Mouse (Mus musculus): ENCODE data around the gene Rdh16f1. TPM values are rescaled to one million over a fixed set of nuclear protein-coding genes. Genes with fewer than 3 reads are reported as not detected.

Rdh16f1 gene
- polyA plus RNA-seq, 1 experiment from 2014 or later, result not detected

DNA sequence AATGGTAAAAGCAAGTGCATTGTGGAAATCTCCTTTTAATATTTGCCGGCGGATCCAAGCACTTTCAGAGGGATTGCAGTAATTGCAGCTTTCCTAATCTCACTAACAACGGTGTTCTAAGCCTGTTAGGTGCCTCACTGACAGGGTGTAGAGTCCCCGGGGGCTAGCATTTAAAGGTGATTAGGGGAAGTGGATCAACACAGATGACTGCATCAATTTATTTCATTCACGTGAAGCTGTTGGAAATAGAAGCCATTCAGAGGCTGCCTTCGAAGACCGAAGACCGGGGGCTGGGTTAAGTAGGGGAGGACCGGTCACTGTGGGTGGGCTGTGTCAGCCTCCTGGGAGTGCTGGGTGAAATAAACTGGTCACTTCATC lies 28.7 kb upstream of the Rdh16f1 start:
- no peaks in the 10 kb centered on the region for H3K9me3 ChIP-seq (ENCODE audit: control insufficient read depth, low read length)
- no peak for DNase-seq (ENCODE audit: low spot score)
- H3K9ac ChIP-seq (ENCODE audit: low read depth, low read length), result no peak overlapping the region
- H3K4me1 ChIP-seq (replicated peaks; ENCODE audit: control insufficient read depth, insufficient read depth, low read length), result no peaks in the 10 kb centered on the region
- no peaks in the 10 kb centered on the region for H3K27me3 ChIP-seq (ENCODE audit: control insufficient read depth, insufficient read depth, low read length)
- 57% methylated on average over 9 of the region's 9 CpGs for WGBS
- H3K4me3 ChIP-seq (ENCODE audit: low read depth, low read length), result no peak overlapping the region
- no peak overlapping the region for H3K27ac ChIP-seq (ENCODE audit: low read depth, low read length)
- no peak overlapping the region for H3K4me2 ChIP-seq (replicated peaks; ENCODE audit: low read depth, low read length)
- H3K36me3 ChIP-seq (ENCODE audit: control insufficient read depth, insufficient read depth, low read length), result no peaks in the 10 kb centered on the region
- ATAC-seq (ENCODE audit: low FRiP score), result no peak

DNA sequence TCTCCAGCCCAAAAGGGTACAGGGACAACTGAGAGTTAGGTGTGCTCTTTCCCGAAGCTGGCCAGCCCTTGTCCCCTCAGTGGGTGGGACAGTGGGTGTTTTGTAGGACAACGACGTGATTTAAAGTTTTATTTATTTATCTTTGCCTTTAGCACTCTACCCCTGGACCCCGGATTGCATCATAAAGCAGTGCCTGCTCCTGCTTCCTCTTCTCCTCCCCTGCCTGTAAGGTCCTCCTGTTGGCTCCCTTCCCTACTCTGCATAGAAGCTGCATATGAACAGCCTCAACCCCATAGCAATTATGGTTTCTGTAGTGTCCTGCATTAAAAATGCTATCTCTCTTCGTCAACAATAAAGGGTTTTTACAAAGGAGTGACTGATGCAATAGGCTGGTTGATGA lies 28.2 kb upstream of the Rdh16f1 start:
- Histone ChIP-seq H3K9me3 (ENCODE audit: control insufficient read depth, low read length) (no peaks in the 10 kb centered on the region), H3K36me3 (ENCODE audit: control insufficient read depth, insufficient read depth, low read length) (no peaks in the 10 kb centered on the region), H3K4me2 (replicated peaks; ENCODE audit: low read depth, low read length) (no peak overlapping the region), H3K4me3 (ENCODE audit: low read depth, low read length) (no peak overlapping the region), H3K4me1 (replicated peaks; ENCODE audit: control insufficient read depth, insufficient read depth, low read length) (no peaks in the 10 kb centered on the region), H3K27ac (ENCODE audit: low read depth, low read length) (no peak overlapping the region), H3K27me3 (ENCODE audit: control insufficient read depth, insufficient read depth, low read length) (no peaks in the 10 kb centered on the region), H3K9ac (ENCODE audit: low read depth, low read length) (no peak overlapping the region)
- no peak for DNase-seq (ENCODE audit: low spot score)
- WGBS, result 41% methylated on average over 5 of the region's 5 CpGs
- ATAC-seq (ENCODE audit: low FRiP score), result no peak

- H3K4me3 ChIP-seq (ENCODE audit: low read depth, low read length), result no peak overlapping the region
- no peaks in the 10 kb centered on the region for H3K9me3 ChIP-seq (ENCODE audit: control insufficient read depth, low read length)
- no peak overlapping the region for H3K4me2 ChIP-seq (replicated peaks; ENCODE audit: low read depth, low read length)
- no peaks in the 10 kb centered on the region for H3K4me1 ChIP-seq (replicated peaks; ENCODE audit: control insufficient read depth, insufficient read depth, low read length)
- no peaks in the 10 kb centered on the region for H3K36me3 ChIP-seq (ENCODE audit: control insufficient read depth, insufficient read depth, low read length)
- H3K27me3 ChIP-seq (ENCODE audit: control insufficient read depth, insufficient read depth, low read length), result no peaks in the 10 kb centered on the region
- no peak overlapping the region for H3K9ac ChIP-seq (ENCODE audit: low read depth, low read length)
- no peak overlapping the region for H3K27ac ChIP-seq (ENCODE audit: low read depth, low read length)
- 64% methylated on average over 5 of the region's 5 CpGs for WGBS
- no peak for ATAC-seq (ENCODE audit: low FRiP score)
- no peak for DNase-seq (ENCODE audit: low spot score)
Observed at GRCm38 (mm10) chr10:127734434-127734833, 25.2 kb upstream of the Rdh16f1 start.

GRCm38 (mm10) chr10:127736266-127736665 lies 23.3 kb upstream of the Rdh16f1 start:
- Histone ChIP-seq H3K9ac (ENCODE audit: low read depth, low read length) (no peak overlapping the region), H3K4me2 (replicated peaks; ENCODE audit: low read depth, low read length) (no peak overlapping the region), H3K27me3 (ENCODE audit: control insufficient read depth, insufficient read depth, low read length) (no peaks in the 10 kb centered on the region), H3K4me1 (replicated peaks; ENCODE audit: control insufficient read depth, insufficient read depth, low read length) (no peaks in the 10 kb centered on the region), H3K36me3 (ENCODE audit: control insufficient read depth, insufficient read depth, low read length) (peaks cover under 1% of the 10 kb centered on the region; the same call in 1 of the 2 replicates), H3K9me3 (ENCODE audit: control insufficient read depth, low read length) (no peaks in the 10 kb centered on the region), H3K4me3 (ENCODE audit: low read depth, low read length) (no peak overlapping the region), H3K27ac (ENCODE audit: low read depth, low read length) (no peak overlapping the region)
- DNase-seq (ENCODE audit: low spot score), result no peak
- no peak for ATAC-seq (ENCODE audit: low FRiP score)
- 84% methylated on average over 2 of the region's 2 CpGs for WGBS

- H3K9me3 ChIP-seq (ENCODE audit: control insufficient read depth, low read length), result no peaks in the 10 kb centered on the region
- no peak overlapping the region for H3K4me3 ChIP-seq (ENCODE audit: low read depth, low read length)
- H3K4me1 ChIP-seq (replicated peaks; ENCODE audit: control insufficient read depth, insufficient read depth, low read length), result no peaks in the 10 kb centered on the region
- DNase-seq (ENCODE audit: low spot score), result no peak
- 81% methylated on average over 4 of the region's 4 CpGs for WGBS
- H3K9ac ChIP-seq (ENCODE audit: low read depth, low read length), result no peak overlapping the region
- no peaks in the 10 kb centered on the region for H3K27me3 ChIP-seq (ENCODE audit: control insufficient read depth, insufficient read depth, low read length)
- no peak overlapping the region for H3K27ac ChIP-seq (ENCODE audit: low read depth, low read length)
- ATAC-seq (ENCODE audit: low FRiP score), result no peak
- no peak overlapping the region for H3K4me2 ChIP-seq (replicated peaks; ENCODE audit: low read depth, low read length)
- peaks cover 7% of the 10 kb centered on the region for H3K36me3 ChIP-seq (ENCODE audit: control insufficient read depth, insufficient read depth, low read length)
Observed at GRCm38 (mm10) chr10:127736916-127737315, 22.7 kb upstream of the Rdh16f1 start.

DNA sequence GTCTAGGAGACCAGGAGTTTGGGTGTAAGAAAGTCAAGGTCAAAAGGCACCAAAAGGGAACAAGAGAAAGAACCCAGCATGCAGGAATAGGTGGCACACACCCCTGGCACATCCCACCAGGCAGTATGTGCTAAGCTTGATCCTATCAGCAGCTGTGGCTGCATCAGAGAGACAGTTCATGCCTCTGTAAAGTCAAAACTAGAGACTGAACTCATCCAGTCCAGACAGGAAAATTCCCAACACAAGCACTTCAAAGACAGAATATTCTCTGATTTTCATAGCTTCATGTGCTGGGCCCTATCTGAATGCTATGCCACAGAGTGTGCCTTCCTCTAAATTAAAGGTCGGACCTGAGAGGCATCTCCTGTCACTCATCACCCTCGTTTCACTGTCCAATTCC lies 22.0 kb upstream of the Rdh16f1 start:
- 35% methylated on average over 2 of the region's 2 CpGs for WGBS
- H3K4me3 ChIP-seq (ENCODE audit: low read depth, low read length), result no peak overlapping the region
- H3K27ac ChIP-seq (ENCODE audit: low read depth, low read length), result no peak overlapping the region
- H3K4me2 ChIP-seq (replicated peaks; ENCODE audit: low read depth, low read length), result no peak overlapping the region
- no peaks in the 10 kb centered on the region for H3K27me3 ChIP-seq (ENCODE audit: control insufficient read depth, insufficient read depth, low read length)
- DNase-seq (ENCODE audit: low spot score) (no peak), ATAC-seq (ENCODE audit: low FRiP score) (no peak)
- H3K9ac ChIP-seq (ENCODE audit: low read depth, low read length), result no peak overlapping the region
- no peaks in the 10 kb centered on the region for H3K4me1 ChIP-seq (replicated peaks; ENCODE audit: control insufficient read depth, insufficient read depth, low read length)
- H3K36me3 ChIP-seq (ENCODE audit: control insufficient read depth, insufficient read depth, low read length), result peaks cover 13% of the 10 kb centered on the region
- no peaks in the 10 kb centered on the region for H3K9me3 ChIP-seq (ENCODE audit: control insufficient read depth, low read length)

DNA sequence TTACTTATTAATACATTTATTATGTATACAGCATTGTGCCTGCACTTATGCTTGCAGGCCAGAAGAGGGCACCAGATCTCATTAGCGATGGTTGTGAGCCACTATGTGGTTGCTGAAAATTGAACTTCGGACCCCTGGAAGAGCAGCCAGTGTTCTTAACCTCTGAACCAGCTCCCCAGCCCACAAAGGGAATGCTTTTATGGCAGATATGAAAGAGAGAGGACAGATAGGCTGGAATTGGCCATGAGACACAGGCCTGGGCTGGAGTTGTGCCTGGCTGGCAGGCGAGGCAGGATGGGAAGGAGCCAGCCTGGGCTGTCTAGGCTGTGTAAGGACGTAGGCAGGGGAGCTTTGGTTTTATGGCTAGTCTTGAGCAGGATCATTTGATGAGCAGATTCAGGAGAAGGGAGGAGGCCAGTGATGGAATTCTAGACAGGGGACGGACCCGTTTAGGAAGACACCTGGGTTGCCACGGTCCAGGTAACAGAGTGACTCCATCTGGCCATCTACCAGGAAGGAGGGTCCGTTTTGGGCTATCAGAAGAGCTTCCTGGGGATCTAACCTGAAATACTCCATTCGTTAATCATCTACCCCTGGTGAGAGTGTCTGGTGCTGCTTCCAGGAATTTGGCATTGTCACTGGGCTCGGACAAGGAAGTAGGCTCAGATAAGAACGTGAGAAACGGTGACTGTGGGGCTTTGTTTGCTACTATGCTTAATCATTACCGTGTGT lies 21.3 kb upstream of the Rdh16f1 start:
- H3K27ac ChIP-seq (ENCODE audit: low read depth, low read length), result no peak overlapping the region
- DNase-seq (ENCODE audit: low spot score) (peak; percentile 54), ATAC-seq (ENCODE audit: low FRiP score) (no peak)
- no peaks in the 10 kb centered on the region for H3K9me3 ChIP-seq (ENCODE audit: control insufficient read depth, low read length)
- H3K4me3 ChIP-seq (ENCODE audit: low read depth, low read length), result no peak overlapping the region
- 56% methylated on average over 13 of the region's 13 CpGs for WGBS
- H3K27me3 ChIP-seq (ENCODE audit: control insufficient read depth, insufficient read depth, low read length), result no peaks in the 10 kb centered on the region
- H3K9ac ChIP-seq (ENCODE audit: low read depth, low read length), result no peak overlapping the region
- peaks cover 21% of the 10 kb centered on the region for H3K36me3 ChIP-seq (ENCODE audit: control insufficient read depth, insufficient read depth, low read length)
- no peak overlapping the region for H3K4me2 ChIP-seq (replicated peaks; ENCODE audit: low read depth, low read length)
- no peaks in the 10 kb centered on the region for H3K4me1 ChIP-seq (replicated peaks; ENCODE audit: control insufficient read depth, insufficient read depth, low read length)

DNA sequence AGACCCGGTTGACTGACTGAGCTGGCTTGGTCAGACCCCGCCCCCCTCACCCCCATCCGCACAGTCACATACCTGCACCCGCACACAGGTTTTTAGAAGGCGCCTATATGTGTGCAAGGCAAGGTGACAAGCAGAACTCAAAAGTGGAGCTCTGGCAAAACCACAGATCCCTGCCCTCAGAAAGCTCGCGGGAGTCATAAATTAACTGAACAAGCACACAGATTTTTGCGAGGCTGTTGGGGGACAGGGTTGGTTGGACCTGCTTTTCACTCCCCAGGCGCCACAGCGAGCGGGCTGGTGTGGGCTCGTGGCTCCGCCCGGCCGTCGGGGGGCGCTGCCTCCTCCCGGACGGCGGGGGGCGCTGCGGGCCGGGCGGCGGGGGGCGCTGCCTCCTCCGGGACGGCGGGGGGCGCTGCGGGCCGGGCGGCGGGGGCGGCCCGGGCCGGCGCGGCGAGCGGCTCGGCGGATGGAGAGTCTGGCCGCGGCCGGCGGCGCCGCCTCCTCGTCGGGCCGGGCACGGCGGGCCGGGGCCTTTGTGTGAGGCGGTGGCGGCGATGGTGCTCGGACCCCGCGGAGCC lies 20.4 kb upstream of the Rdh16f1 start, which contains the start of gene Zbtb39:
Gene Zbtb39, plus strand, starts transcription at position 456 of the 578 bp plus-strand sequence.
- DNase-seq (ENCODE audit: low spot score) (peak; percentile 89), ATAC-seq (ENCODE audit: low FRiP score) (peak; percentile 85)
- Histone ChIP-seq H3K9ac (ENCODE audit: low read depth, low read length) (peak within 1 kb of the TSS; percentile 98), H3K4me1 (replicated peaks; ENCODE audit: control insufficient read depth, insufficient read depth, low read length) (no peaks in the 10 kb centered on the region), H3K4me3 (ENCODE audit: low read depth, low read length) (peak within 1 kb of the TSS; percentile 95), H3K36me3 (ENCODE audit: control insufficient read depth, insufficient read depth, low read length) (peaks cover 28% of the 10 kb centered on the region), H3K27me3 (ENCODE audit: control insufficient read depth, insufficient read depth, low read length) (no peaks in the 10 kb centered on the region), H3K27ac (ENCODE audit: low read depth, low read length) (peak within 1 kb of the TSS; percentile 67), H3K9me3 (ENCODE audit: control insufficient read depth, low read length) (no peaks in the 10 kb centered on the region), H3K4me2 (replicated peaks; ENCODE audit: low read depth, low read length) (peak within 1 kb of the TSS; percentile 65)
- WGBS, result 1% methylated on average over 39 of the region's 61 CpGs

DNA sequence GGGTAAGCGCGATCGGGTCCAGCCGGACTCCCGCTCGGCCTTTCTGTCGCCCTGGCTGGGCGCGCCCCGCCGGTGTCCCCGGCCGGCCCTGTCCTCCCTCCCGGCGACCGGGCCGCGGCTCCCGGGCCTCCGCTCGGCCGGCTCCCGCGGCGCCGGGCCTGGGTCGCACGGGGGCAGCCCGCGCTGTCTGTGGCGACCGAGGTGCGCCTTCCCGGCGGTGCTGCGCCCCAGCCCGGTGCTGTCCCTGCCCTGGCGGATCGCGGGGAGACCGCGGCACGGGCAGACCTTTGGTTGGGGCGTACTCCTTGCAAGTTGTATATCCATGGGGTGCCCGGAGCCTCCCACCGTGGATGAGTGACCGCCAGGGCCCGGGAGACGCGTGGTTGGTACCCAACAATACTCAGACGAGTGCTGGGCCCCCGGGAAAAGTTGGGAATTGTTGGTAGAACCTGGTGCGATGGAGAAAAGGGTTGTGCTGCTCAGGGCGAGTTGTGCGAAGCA lies 19.9 kb upstream of the Rdh16f1 start:
- H3K9ac ChIP-seq (ENCODE audit: low read depth, low read length), result peak overlapping the region; percentile 98
- no peaks in the 10 kb centered on the region for H3K4me1 ChIP-seq (replicated peaks; ENCODE audit: control insufficient read depth, insufficient read depth, low read length)
- H3K27ac ChIP-seq (ENCODE audit: low read depth, low read length), result peak overlapping the region; percentile 67
- no peaks in the 10 kb centered on the region for H3K9me3 ChIP-seq (ENCODE audit: control insufficient read depth, low read length)
- H3K4me3 ChIP-seq (ENCODE audit: low read depth, low read length), result peak overlapping the region; percentile 95
- peak; percentile 64 for DNase-seq (ENCODE audit: low spot score)
- under 1% methylated on average over 35 of the region's 55 CpGs for WGBS
- H3K27me3 ChIP-seq (ENCODE audit: control insufficient read depth, insufficient read depth, low read length), result no peaks in the 10 kb centered on the region
- H3K4me2 ChIP-seq (replicated peaks; ENCODE audit: low read depth, low read length), result peak overlapping the region; percentile 65
- peaks cover 32% of the 10 kb centered on the region for H3K36me3 ChIP-seq (ENCODE audit: control insufficient read depth, insufficient read depth, low read length)
- ATAC-seq (ENCODE audit: low FRiP score), result peak; percentile 65

All from hindbrain, embryonic 11.5 days (tissue).